Mouse (Mus musculus): ENCODE measurements around the gene Cenpp.
A peak's percentile ranks its signal among the peaks of the same experiment; 100 is the strongest.

The Cenpp gene

DNA sequence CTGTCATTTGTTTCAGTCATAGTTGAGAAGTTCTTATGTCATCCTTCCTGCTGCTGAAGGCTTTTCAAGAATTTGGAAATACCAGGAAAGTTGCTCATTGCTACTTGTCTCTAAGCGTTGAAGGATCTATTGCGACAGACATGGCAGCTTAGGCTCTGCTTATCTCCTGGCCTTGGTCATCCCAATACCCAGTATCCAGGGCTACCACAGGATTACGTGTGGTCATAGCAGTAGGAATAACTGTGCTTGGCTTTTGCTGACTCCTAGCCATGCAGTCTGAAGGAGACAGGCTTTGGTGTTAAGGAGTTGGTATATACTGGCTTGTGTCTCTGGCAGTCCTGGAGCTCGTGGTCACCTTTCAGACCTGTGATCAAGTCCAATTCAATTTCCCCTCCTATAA lies 192.3 kb downstream of the Cenpp start:
- DNase-seq = no peak

DNA sequence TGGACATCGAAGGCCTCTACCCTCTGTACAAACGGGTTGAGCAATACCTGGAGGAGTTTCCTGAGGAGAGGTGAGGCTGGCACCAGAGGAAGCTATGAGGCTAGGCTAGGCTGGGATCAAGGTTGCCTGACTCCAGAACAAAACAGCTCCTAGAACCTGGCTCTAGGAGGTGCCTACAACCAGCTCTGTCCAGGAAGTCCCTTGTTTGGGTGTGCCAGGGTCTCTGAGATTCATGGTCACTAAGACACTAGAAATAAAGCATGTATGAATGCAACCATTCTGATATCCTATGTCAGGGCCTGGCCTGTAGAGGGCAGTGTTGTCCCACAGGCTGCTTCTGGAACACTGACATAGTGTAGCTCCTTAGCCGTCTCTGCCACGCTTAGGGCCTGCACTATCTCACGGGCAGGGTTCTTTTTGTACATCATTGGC lies 203.3 kb downstream of the Cenpp start:
- peak; percentile 73 for DNase-seq

DNA sequence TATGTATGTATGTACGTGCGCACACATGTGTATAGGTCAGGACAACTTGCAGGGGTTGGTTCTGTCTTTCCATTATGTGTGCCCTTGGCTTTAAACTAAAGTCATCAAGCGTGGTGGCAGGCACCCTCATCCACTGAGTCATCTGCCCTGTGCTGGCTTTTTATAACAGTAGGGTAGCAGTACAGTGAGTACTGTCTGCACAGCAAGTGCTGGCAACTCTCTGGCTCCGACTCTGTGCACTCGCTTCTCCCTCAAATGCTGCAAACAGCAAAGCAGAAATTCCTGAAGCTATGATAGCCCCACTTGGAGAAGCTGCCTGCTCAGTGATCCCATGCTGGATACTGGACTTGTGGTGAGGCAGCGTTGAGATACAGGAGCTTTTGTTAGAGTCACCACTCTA lies 208.1 kb downstream of the Cenpp start:
- DNase-seq = no peak

DNA sequence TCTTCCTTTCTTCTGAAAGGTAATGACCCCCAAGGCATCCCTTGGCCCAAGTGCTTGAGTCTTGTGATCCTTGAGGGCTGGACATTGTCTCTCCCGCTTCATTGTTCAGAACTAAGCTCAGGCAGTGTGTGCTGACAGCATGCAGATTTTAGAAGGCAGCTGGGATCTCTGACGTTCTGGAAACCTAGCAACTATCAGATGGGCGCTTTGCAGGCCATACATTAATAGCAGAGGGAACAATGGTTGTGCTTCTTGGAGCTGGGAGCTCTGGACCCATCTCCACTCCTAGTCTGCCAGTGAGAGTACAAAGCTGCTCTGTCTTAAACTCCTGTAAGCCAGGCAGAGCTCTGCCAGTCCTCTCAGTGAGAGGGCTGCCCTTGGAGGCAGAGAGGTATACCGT lies 216.4 kb downstream of the Cenpp start:
- no peak for DNase-seq

DNA sequence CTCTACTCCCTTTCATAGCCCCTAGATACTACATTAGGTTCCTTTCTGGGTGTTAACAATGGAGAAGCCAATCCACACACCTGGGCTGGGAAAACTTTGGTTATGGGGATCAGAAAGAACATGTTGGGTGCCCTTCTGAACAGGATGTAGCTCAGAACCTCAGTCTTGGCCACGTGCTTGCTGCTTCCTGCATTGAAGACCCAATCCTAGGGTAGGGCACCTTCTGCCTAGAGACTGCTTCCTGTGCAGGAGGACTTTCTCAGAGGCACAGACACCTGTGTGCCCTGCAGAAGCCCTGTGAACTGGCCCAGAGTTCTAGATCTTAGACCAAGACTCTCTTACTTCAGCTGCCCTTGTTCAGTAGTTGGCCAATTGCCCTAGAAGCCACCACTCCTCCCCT lies 216.8 kb downstream of the Cenpp start:
- peak; percentile 29 for DNase-seq

DNA sequence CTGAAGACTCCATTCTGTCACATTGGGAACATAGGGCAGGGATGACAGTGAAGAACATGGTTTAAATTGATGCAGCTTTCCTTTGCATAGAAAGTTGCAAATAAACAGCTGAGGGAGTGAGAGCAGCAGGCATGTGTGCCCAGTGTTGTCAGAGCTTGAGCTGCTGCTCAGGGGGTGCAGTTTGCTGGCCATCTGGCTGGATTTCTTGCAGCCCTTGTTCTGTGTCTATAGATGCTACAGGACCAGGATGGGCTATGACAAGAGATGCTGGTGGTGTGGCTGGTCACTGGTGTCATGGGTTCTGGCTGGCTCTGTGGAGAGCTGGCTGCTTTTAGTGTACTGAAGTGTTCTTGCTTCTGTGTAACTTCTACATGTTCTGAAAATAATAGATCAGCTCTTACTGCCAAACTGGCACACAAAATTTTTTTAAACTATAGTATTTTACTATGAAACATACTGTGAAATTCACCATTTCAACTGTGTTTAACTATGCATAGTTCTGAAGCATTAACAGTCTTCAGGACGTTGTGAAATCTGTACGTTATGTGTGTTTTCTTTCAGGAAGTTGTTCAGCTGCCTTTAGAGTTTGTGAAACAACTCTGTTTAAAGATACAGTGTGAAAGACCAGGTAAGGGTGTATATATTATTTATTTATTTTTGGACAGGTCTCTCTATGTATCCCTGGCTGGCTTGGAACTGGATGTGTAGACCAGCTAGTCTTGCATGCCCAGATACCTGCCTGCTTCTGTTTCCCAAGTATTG lies 219.1 kb downstream of the Cenpp start:
- no peak for DNase-seq

DNA sequence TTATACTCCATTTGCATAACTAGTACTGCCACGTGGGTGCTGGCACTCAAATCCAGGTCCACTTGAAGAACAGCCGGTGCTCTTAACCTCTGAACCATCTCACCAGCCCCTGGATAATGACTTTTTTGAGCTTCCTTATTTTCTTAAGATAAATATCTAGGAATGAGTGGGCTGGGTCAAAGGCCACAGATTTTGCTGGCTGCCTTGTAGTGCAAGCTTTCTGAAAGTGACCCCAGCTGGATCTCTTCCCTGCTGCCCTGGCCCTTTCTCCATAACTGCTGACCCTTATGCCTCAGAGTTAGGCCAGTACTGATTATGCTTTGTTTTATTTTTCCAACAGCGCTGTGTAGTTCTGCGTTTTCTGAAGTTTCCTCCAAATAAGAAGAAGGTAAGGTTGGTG lies 222.1 kb downstream of the Cenpp start:
- DNase-seq = no peak

DNA sequence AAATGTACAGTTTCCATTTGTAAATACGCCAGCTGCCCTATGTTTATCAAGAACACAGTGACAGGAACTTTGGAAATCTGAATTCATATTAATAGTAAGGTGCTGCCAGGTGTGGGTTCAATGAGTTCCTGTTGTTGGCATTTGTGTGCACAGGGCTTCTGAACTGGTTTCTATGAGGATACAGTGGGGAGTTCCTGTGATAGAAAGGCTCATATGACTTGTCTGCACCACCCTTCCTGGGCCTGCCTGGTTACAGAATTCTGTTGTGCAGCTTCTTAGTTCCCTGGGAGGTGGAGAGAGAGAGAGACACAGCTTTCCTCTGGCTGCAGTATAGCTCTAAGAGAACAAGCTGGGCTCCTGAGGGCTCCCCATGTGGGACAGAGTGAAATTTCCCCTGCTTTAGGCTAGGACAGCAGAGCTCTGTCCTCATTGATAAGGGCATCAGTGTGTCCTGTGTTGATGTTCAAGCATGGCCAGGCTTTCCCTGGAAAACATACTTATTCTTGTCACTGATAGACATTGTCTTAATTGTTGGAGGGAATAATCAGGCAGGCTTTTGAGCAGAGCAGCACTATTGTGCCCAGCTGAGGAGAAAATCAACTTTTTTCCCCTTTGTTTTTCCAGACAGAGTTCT lies 224.4 kb downstream of the Cenpp start:
- no peak for DNase-seq

DNA sequence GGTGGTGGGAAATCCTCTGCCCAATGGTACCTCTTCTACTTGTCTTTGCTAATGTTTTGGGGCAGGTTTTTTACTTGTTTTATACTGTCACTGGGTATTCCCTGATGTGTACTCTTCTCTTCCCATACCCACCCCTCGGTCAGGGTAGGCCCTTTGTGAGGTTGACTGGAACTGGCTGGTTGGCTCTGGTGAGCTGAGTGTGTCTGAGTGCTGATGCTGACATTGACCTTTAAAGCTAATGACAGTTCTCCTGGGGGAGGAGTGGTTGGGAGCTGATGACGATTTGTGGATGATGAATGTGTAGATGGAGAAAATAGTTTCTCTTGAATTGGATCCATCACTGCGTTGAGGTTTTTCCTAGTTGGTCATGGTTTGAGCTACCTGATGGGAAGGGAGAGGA lies 225.8 kb downstream of the Cenpp start:
- DNase-seq = no peak

DNA sequence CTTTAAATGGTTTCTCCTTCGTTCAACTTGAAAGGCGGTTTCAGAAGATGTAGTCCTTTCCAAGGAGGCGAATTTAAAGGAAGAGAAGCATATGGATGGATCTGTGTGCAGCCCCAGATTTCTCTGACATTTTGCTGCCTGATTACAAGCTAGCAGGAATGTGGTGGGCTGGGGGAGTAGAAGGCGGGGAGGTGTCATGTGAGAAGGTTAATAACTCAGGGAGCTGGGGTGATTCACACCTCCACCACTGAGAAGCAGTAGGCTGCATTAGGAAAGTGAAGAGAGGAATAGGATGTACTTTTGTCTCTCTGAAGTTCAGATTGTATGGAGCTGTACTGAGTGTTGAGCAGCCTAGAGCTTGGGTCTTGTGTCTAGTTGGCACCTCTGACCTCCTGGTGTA lies 230.6 kb downstream of the Cenpp start:
- no peak for DNase-seq

DNA sequence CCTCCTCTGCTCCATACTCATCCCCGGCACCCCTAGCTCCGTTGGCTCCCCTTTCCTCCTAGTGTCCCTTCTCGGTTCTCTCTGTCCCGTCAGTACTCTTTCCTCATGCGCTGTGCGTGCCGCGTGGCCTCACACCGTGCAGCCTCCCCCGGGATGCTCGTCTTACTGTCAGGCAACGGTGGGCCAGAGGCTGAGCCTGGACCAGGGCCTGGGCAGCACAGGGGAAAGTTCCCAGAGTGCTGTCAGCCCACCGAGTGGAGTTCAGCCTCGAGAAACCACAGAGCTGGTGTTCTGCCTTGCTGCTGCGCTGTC lies 231.0 kb downstream of the Cenpp start:
- DNase-seq = no peak

DNA sequence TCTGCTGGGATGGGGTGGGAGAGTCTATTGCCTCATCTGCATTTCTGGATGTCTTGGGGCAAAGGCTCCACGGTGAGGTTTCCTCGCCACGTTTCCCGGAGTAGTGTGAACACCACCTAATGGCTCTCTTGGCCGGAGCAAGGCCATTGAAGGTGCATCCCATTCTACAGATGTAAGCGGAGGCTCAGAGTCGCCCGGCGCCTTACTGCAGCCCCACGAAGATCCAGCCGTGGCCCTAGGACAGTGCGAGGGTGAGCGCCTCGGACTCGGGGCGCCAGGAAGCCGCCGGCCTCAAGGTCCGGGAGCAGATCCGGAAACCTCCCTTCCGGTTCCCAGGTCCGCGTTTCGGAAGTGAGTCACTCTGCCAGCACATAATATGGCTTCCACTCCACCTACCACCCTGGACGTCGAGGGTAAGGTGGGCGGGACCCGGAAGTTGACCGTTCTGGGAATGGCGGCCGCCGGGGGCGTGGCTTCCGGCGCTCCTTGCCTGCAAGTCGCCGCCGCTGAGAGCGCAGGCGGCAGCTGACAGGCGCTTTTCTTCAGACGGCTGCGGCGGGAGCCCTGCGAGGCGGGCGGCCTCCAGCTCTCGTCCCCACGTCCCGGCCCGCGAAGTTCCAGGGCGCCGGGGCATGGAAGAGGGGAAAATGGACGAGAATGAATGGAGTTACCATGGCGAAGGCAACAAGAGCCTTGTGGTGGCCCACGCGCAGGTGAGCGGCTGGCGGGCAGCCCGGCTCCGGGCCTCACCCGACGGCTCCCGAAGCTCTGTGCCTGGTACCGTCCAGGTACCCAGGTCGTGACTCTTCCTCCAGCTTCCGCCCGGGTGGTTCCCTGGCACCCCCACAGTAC lies 231.6 kb downstream of the Cenpp start, which contains the start of gene Ippk:
Ippk (plus strand) TSS at position 496 of the 852 bp plus-strand sequence.
- DNase-seq = peak; percentile 99

All from thymus, postnatal 14 days (tissue).